Mouse (Mus musculus) heart, postnatal 0 days (tissue): ENCODE measurements around the gene Xpnpep3.

Experiments
- CTCF ChIP-seq: IDR thresholded peaks from 2 replicates; pipeline ENCODE4 v1.5.1; 2016; ENCODE audit warnings: antibody characterized with exemption, control low read depth, low read depth
- EP300 ChIP-seq: IDR thresholded peaks from 2 replicates; pipeline ENCODE4 v1.6.1; 2016; ENCODE audit warnings: antibody characterized with exemption, low read depth

DNA sequence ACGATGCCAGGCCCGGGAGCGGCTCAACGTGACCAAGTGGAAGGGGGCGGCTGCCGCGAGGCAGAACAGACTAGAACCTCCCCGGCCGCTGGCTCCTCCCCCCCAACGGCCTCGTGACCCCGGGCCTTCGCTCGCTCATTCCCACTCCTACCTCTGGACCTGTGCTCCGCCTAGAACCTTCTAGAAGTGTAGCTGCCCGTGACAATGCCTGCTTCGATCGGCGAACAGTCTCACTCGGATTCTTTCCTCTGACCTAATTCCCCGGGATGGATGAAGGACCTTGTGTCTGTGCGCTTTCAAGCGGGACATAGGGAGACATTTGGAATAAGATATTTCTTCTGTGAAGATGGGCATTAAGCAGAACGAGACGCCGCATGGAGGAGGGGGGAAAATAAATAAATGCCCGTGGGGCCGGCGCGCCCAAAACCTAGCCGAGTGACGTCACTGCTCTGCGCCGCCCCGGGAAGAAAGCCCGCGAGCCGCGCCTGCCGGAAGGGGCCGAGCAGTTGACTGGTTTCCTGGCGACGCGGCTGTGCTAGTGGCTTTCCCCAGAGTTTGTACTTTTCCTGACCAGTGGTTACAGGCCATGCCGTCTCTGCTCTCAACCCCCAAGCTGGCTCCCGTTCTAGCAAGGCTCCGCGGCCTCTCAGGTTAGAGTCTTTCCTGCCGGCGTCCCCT is at the start of gene Xpnpep3, which contains the start of gene St13:
- TF ChIP-seq CTCF (no peak), EP300 (peak; percentile 95)
